Mouse (Mus musculus) liver, embryonic 14.5 days (tissue): Measurements from ENCODE around the gene Hist1h2bg. TPM values are rescaled to one million over a fixed set of nuclear protein-coding genes. Genes with fewer than 3 reads are reported as not detected.
"Not testable (repeated sequence)": the region's sequence is repeated elsewhere in the genome, so short reads cannot be mapped to it uniquely, and the experiment has no call there.

Source experiments
- ATAC-seq: fragments of 200-750 bp; cut with Nextera tagmentation; 2 replicates; pipeline ENCODE4 v1.8.0; 2017; ENCODE audit warnings: moderate number of reproducible peaks, mild to moderate bottlenecking, moderate library complexity; ENCODE audit not compliant: insufficient read depth
- DNase-seq, 3 experiments: peaks; one replicate each; pipeline ENCODE4 v3.0.0-alpha.2; 2012 to 2013; ENCODE audit warnings: low read depth in 3 of 3, low spot score in 3 of 3
- H3K27ac ChIP-seq: fragments of 300-500 bp; sonication (generic); 2 replicates; pipeline ENCODE4 v1.5.1; 2014; ENCODE audit warnings: moderate library complexity, mild to moderate bottlenecking, control low read depth, inconsistent platforms
- H3K27me3 ChIP-seq: fragments of 300-500 bp; sonication (generic); 2 replicates; pipeline ENCODE4 v1.6.1; 2014; ENCODE audit warnings: mild to moderate bottlenecking, low read length, moderate library complexity; ENCODE audit not compliant: control insufficient read depth, insufficient read depth
- H3K36me3 ChIP-seq: fragments of 300-500 bp; sonication (generic); replicated peaks from 2 replicates; pipeline ENCODE4 v1.6.1; 2014; ENCODE audit warnings: low read depth; ENCODE audit not compliant: control insufficient read depth, insufficient read depth
- H3K4me1 ChIP-seq, 2 experiments: fragments of 200-500 bp in 1 of 2; fragments of 300-500 bp in 1 of 2; sonication (generic) in 1 of 2; replicated peaks; 2 replicates each; pipeline ENCODE4 v1.6.1; 2012 to 2014; ENCODE audit warnings: antibody characterized with exemption in 1 of 2, inconsistent platforms in 1 of 2, low read length in 1 of 2; ENCODE audit not compliant: control insufficient read depth in 2 of 2, insufficient read depth in 2 of 2
- H3K4me2 ChIP-seq: fragments of 300-500 bp; sonication (generic); 2 replicates; pipeline ENCODE4 v1.6.1; 2014; ENCODE audit warnings: low read depth, mild to moderate bottlenecking, control low read depth, moderate library complexity
- H3K4me3 ChIP-seq, 2 experiments: fragments of 200-500 bp in 1 of 2; fragments of 300-500 bp in 1 of 2; sonication (generic) in 1 of 2; 2 replicates each; pipeline ENCODE4 v1.5.1; 2012 to 2014; ENCODE audit warnings: low read depth in 2 of 2, low read length in 2 of 2, mild to moderate bottlenecking in 2 of 2, control low read depth in 1 of 2, inconsistent platforms in 1 of 2, moderate library complexity in 1 of 2; ENCODE audit not compliant: insufficient read depth in 1 of 2
- H3K9ac ChIP-seq: fragments of 300-500 bp; sonication (generic); replicated peaks from 2 replicates; pipeline ENCODE4 v1.6.1; 2014; ENCODE audit warnings: mild to moderate bottlenecking, control low read depth, moderate library complexity
- H3K9me3 ChIP-seq: fragments of 300-500 bp; sonication (generic); 2 replicates; pipeline ENCODE4 v1.6.1; 2016; ENCODE audit warnings: low read length, mixed read lengths; ENCODE audit not compliant: control insufficient read depth
- CTCF ChIP-seq: IDR thresholded peaks from 2 replicates; pipeline ENCODE4 v1.5.1; 2016; ENCODE audit warnings: antibody characterized with exemption, low read depth, control low read depth
- EP300 ChIP-seq: IDR thresholded peaks from 2 replicates; pipeline ENCODE4 v1.6.1; 2016; ENCODE audit warnings: antibody characterized with exemption, low read depth
- WGBS: fragments of 180-500 bp; shearing (Covaris S2); extraction: QIAGEN DNeasy Blood & Tissue Kit; methylation state at CpG from one replicate; pipeline ENCODE4 v1.1.7; 2014; ENCODE audit not compliant: insufficient replicate concordance; 5-methylcytosine and 5-hydroxymethylcytosine counted together
- polyA plus RNA-seq, 2 experiments: library from polyadenylated mRNA; depleted of rRNA in 1 of 2; stranded (reverse) in 1 of 2; unstranded in 1 of 2; fragments of >200 nt; fragmentation: Nextera tagmentation in 1 of 2; extraction: Ambion mirVana in 1 of 2; gene quantifications; 2 replicates each; pipeline versions ENCODE4 v1.2.1 to v1.2.3; 2012 to 2014

Gene Hist1h2bg
- polyA plus RNA-seq, 2 experiments = 6.9 to 42.1 TPM

- 0% methylated on average over 9 of the region's 34 CpGs for WGBS
- H3K27me3 ChIP-seq, H3K36me3 ChIP-seq, H3K9me3 ChIP-seq: not testable (repeated sequence)
- peak overlapping the region; percentile 98 for H3K27ac ChIP-seq
- peak overlapping the region; percentile 79 for H3K4me2 ChIP-seq
- ATAC-seq (peak; percentile 2), DNase-seq (peak in 1 of 3 experiments; percentile 62)
- peak overlapping the region; percentile 99 for H3K9ac ChIP-seq
- H3K4me3 ChIP-seq = peak overlapping the region; percentile 65 to 81
- TF ChIP-seq EP300 = peak; percentile 56
- H3K4me1 ChIP-seq = peaks cover 10 to 16% of the 10 kb centered on the region in 2 experiments
These were observed 465 bp downstream of the Hist1h2bg start for GRCm38 (mm10) chr13:23571504-23572217.

GRCm38 (mm10) chr13:23572218-23573033, 1.2 kb downstream of the Hist1h2bg start:
- 25% methylated on average over 2 of the region's 2 CpGs for WGBS
- H3K4me3 ChIP-seq = peak overlapping the region; percentile 65 to 81; a peak in 3 of 4 replicates
- H3K4me1 ChIP-seq = peaks cover 16 to 20% of the 10 kb centered on the region in 2 experiments
- H3K9ac ChIP-seq = peak overlapping the region; percentile 99
- peak overlapping the region; percentile 98 for H3K27ac ChIP-seq
- H3K9me3 ChIP-seq = no peaks in the 10 kb centered on the region
- TF ChIP-seq CTCF = no peak
- no peak for TF ChIP-seq EP300
- no peaks in the 10 kb centered on the region for H3K27me3 ChIP-seq
- H3K4me2 ChIP-seq = peak overlapping the region; percentile 79
- ATAC-seq = no peak
- no peaks in the 10 kb centered on the region for H3K36me3 ChIP-seq
- peak in 1 of 3 experiments; percentile 66 for DNase-seq

- H3K4me1 ChIP-seq = peaks cover 16 to 19% of the 10 kb centered on the region in 2 experiments
- H3K4me2 ChIP-seq = peak overlapping the region; percentile 79
- peak overlapping the region; percentile 98 for H3K27ac ChIP-seq
- 4% methylated on average over 18 of the region's 20 CpGs for WGBS
- not testable (repeated sequence) for H3K36me3 ChIP-seq, ATAC-seq, H3K27me3 ChIP-seq, DNase-seq, H3K9me3 ChIP-seq
- H3K4me3 ChIP-seq = peak overlapping the region; percentile 65 to 81
- H3K9ac ChIP-seq = peak overlapping the region; percentile 99
These were observed 2.1 kb downstream of the Hist1h2bg start for GRCm38 (mm10) chr13:23573034-23573897.

- not testable (repeated sequence) for H3K36me3 ChIP-seq, H3K27me3 ChIP-seq, H3K9me3 ChIP-seq
- Histone ChIP-seq H3K4me2 (peak within 1 kb of the TSS; percentile 96), H3K27ac (peak within 1 kb of the TSS; percentile 98), H3K9ac (peak within 1 kb of the TSS; percentile 99), H3K4me1 (peaks cover 18 to 19% of the 10 kb centered on the region in 2 experiments), H3K4me3 (peak within 1 kb of the TSS; percentile 69 to 81)
- peak; percentile 71; the same call in 1 of the 2 replicates for TF ChIP-seq EP300
- ATAC-seq (peak; percentile 75), DNase-seq (peak; percentile 99 to 100 (median 99))
- WGBS = under 1% methylated on average over 31 of the region's 42 CpGs
These were observed 2.8 kb downstream of the Hist1h2bg start, which contains the start of the genes Hist1h2bf and Hist1h2ad for GRCm38 (mm10) chr13:23573898-23574524. Gene Hist1h2bf, minus strand, starts transcription at chr13:23574196. Gene Hist1h2ad, plus strand, starts transcription at chr13:23574381.

- Histone ChIP-seq H3K4me1 (peaks cover 15 to 17% of the 10 kb centered on the region in 2 experiments), H3K27ac (peak overlapping the region; percentile 98), H3K4me3 (peak overlapping the region; percentile 43 to 69), H3K9ac (peak overlapping the region; percentile 85), H3K4me2 (peak overlapping the region; percentile 96)
- 0% methylated on average over 5 of the region's 39 CpGs for WGBS
- DNase-seq, ATAC-seq, H3K27me3 ChIP-seq, H3K9me3 ChIP-seq, H3K36me3 ChIP-seq: not testable (repeated sequence)
These were observed 3.5 kb downstream of the Hist1h2bg start for GRCm38 (mm10) chr13:23574546-23575170.
